Mouse (Mus musculus) midbrain, postnatal 0 days (tissue): ENCODE results near the gene Kcnj15. TPM values are rescaled to one million over a fixed set of nuclear protein-coding genes. Genes with fewer than 3 reads are reported as not detected.

Source experiments
- ATAC-seq: fragments of 200-750 bp; cut with Nextera tagmentation; 2 replicates; pipeline ENCODE4 v1.8.0; 2017; ENCODE audit warnings: moderate number of reproducible peaks, mild to moderate bottlenecking, moderate TSS enrichment, moderate library complexity; ENCODE audit not compliant: low FRiP score
- DNase-seq: peaks from one replicate; pipeline ENCODE4 v3.0.0-alpha.2; 2015; ENCODE audit warnings: low spot score
- H3K27ac ChIP-seq: fragments of 300-500 bp; sonication (generic); 2 replicates; pipeline ENCODE4 v1.5.1; 2014; ENCODE audit warnings: low read depth, mild to moderate bottlenecking, low read length, mixed read lengths
- H3K27me3 ChIP-seq: fragments of 300-500 bp; sonication (generic); 2 replicates; pipeline ENCODE4 v1.6.1; 2014; ENCODE audit warnings: low read length, control low read depth, mixed read lengths; ENCODE audit not compliant: insufficient read depth
- H3K36me3 ChIP-seq: fragments of 300-500 bp; sonication (generic); 2 replicates; pipeline ENCODE4 v1.6.1; 2014; ENCODE audit warnings: low read length, control low read depth, mixed read lengths; ENCODE audit not compliant: insufficient read depth
- H3K4me1 ChIP-seq: fragments of 300-500 bp; sonication (generic); 2 replicates; pipeline ENCODE4 v1.6.1; 2014; ENCODE audit warnings: mild to moderate bottlenecking, control low read depth, antibody characterized with exemption, low read length, mixed read lengths; ENCODE audit not compliant: insufficient read depth
- H3K4me2 ChIP-seq: fragments of 300-500 bp; sonication (generic); 2 replicates; pipeline ENCODE4 v1.6.1; 2014; ENCODE audit warnings: low read depth, mild to moderate bottlenecking, low read length, mixed read lengths; ENCODE audit not compliant: poor library complexity, severe bottlenecking
- H3K4me3 ChIP-seq: fragments of 300-500 bp; sonication (generic); 2 replicates; pipeline ENCODE4 v1.5.1; 2014; ENCODE audit warnings: low read depth, mild to moderate bottlenecking, low read length, moderate library complexity
- H3K9ac ChIP-seq: fragments of 300-500 bp; sonication (generic); replicated peaks from 2 replicates; pipeline ENCODE4 v1.6.1; 2014; ENCODE audit warnings: mild to moderate bottlenecking, low read length, moderate library complexity, mixed read lengths; ENCODE audit not compliant: poor library complexity, severe bottlenecking
- H3K9me3 ChIP-seq: fragments of 300-500 bp; sonication (generic); 2 replicates; pipeline ENCODE4 v1.6.1; 2016; ENCODE audit warnings: low read length, control low read depth
- CTCF ChIP-seq: IDR thresholded peaks from 2 replicates; pipeline ENCODE4 v1.5.1; 2016; ENCODE audit warnings: antibody characterized with exemption, mild to moderate bottlenecking
- WGBS: fragments of 180-500 bp; shearing (Covaris S2); extraction: QIAGEN DNeasy Blood & Tissue Kit; methylation state at CpG from one replicate; pipeline ENCODE4 v1.1.7; 2014; 5-methylcytosine and 5-hydroxymethylcytosine counted together
- polyA plus RNA-seq: library from polyadenylated mRNA; unstranded; fragments of >200 nt; fragmentation: Nextera tagmentation; extraction: Ambion mirVana; gene quantifications from 2 replicates; pipeline ENCODE4 v1.2.1, GENCODE M21; 2015
- total RNA-seq: library from RNA; depleted of rRNA; stranded (reverse); fragments of >200 nt; gene quantifications from 2 replicates; pipeline ENCODE4 v1.2.3, GENCODE M21; 2014; rRNA removed

The Kcnj15 gene
- 0.09 TPM in 1 of 2 replicates, not detected in the other for total RNA-seq
- 0.04 and 0.06 TPM in 2 replicates for polyA plus RNA-seq

GRCm38 (mm10) chr16:95257266-95257894 lies at the start of gene Kcnj15:
Gene Kcnj15 (plus strand): TSS chr16:95257558.
- Histone ChIP-seq H3K4me3 (no peak within 1 kb of the TSS), H3K4me2 (no peak within 1 kb of the TSS), H3K36me3 (no peaks in the 10 kb centered on the region), H3K4me1 (no peaks in the 10 kb centered on the region), H3K9ac (no peak within 1 kb of the TSS), H3K27ac (no peak within 1 kb of the TSS), H3K27me3 (no peaks in the 10 kb centered on the region), H3K9me3 (no peaks in the 10 kb centered on the region)
- no peak for DNase-seq
- no peak for ATAC-seq
- 31% methylated on average over 6 of the region's 6 CpGs for WGBS
- TF ChIP-seq CTCF: no peak

- WGBS: 89% methylated on average over 7 of the region's 7 CpGs
- no peak for DNase-seq
- no peak for ATAC-seq
- no peak for TF ChIP-seq CTCF
- no peak overlapping the region for H3K9ac ChIP-seq
- no peaks in the 10 kb centered on the region for H3K9me3 ChIP-seq
- no peaks in the 10 kb centered on the region for H3K36me3 ChIP-seq
- no peaks in the 10 kb centered on the region for H3K27me3 ChIP-seq
- H3K27ac ChIP-seq: no peak overlapping the region
- no peaks in the 10 kb centered on the region; the same call in 1 of the 2 replicates for H3K4me1 ChIP-seq
- no peak overlapping the region for H3K4me2 ChIP-seq
- no peak overlapping the region for H3K4me3 ChIP-seq
Measured at GRCm38 (mm10) chr16:95208243-95208642, 49.1 kb upstream of the Kcnj15 start.

GRCm38 (mm10) chr16:95209011-95209466 lies 48.3 kb upstream of the Kcnj15 start:
- Histone ChIP-seq H3K36me3 (no peaks in the 10 kb centered on the region), H3K27me3 (no peaks in the 10 kb centered on the region), H3K27ac (no peak overlapping the region), H3K4me3 (no peak overlapping the region), H3K9ac (no peak overlapping the region), H3K9me3 (no peaks in the 10 kb centered on the region), H3K4me2 (no peak overlapping the region), H3K4me1 (no peaks in the 10 kb centered on the region)
- peak; percentile 52 for DNase-seq
- ATAC-seq: no peak
- peak; percentile 55 for TF ChIP-seq CTCF
- 47% methylated on average over 1 of the region's 1 CpGs for WGBS

- no peak for ATAC-seq
- DNase-seq: no peak
- H3K27ac ChIP-seq: no peak overlapping the region
- H3K9me3 ChIP-seq: no peaks in the 10 kb centered on the region
- TF ChIP-seq CTCF: no peak
- H3K36me3 ChIP-seq: no peaks in the 10 kb centered on the region
- H3K4me1 ChIP-seq: no peaks in the 10 kb centered on the region
- 69% methylated on average over 7 of the region's 7 CpGs for WGBS
- no peak overlapping the region for H3K4me3 ChIP-seq
- H3K9ac ChIP-seq: no peak overlapping the region
- H3K4me2 ChIP-seq: no peak overlapping the region
- no peaks in the 10 kb centered on the region for H3K27me3 ChIP-seq
Measured at GRCm38 (mm10) chr16:95214251-95215197, 42.8 kb upstream of the Kcnj15 start.

- no peak for ATAC-seq
- 56% methylated on average over 9 of the region's 9 CpGs for WGBS
- no peaks in the 10 kb centered on the region for H3K36me3 ChIP-seq
- TF ChIP-seq CTCF: no peak
- no peaks in the 10 kb centered on the region for H3K9me3 ChIP-seq
- no peak overlapping the region for H3K4me3 ChIP-seq
- H3K27me3 ChIP-seq: no peaks in the 10 kb centered on the region
- H3K4me2 ChIP-seq: no peak overlapping the region
- H3K4me1 ChIP-seq: no peaks in the 10 kb centered on the region
- H3K27ac ChIP-seq: no peak overlapping the region
- DNase-seq: no peak
- H3K9ac ChIP-seq: no peak overlapping the region
Measured at GRCm38 (mm10) chr16:95215782-95216181, 41.6 kb upstream of the Kcnj15 start.

GRCm38 (mm10) chr16:95216346-95216745 lies 41.0 kb upstream of the Kcnj15 start:
- Histone ChIP-seq H3K4me2 (no peak overlapping the region), H3K9me3 (no peaks in the 10 kb centered on the region), H3K27me3 (no peaks in the 10 kb centered on the region), H3K9ac (no peak overlapping the region), H3K4me3 (no peak overlapping the region), H3K4me1 (no peaks in the 10 kb centered on the region), H3K27ac (no peak overlapping the region), H3K36me3 (no peaks in the 10 kb centered on the region)
- ATAC-seq (no peak), DNase-seq (no peak)
- TF ChIP-seq CTCF: no peak
- 91% methylated on average over 7 of the region's 7 CpGs for WGBS
